Mouse (Mus musculus): Measurements from ENCODE around the gene Grrp1. TPM values are rescaled to one million over a fixed set of nuclear protein-coding genes. Genes with fewer than 3 reads are reported as not detected.

Grrp1 gene
- polyA plus RNA-seq, 1 experiment from 2014 or later, result 6.8 TPM

GRCm38 (mm10) chr4:134238279-134238651 is 15.6 kb downstream of the Grrp1 start, which contains the start of gene Cnksr1:
Gene Cnksr1, minus strand, starts transcription at chr4:134238399.
- 3% methylated on average over 18 of the region's 18 CpGs for WGBS
- H3K27ac ChIP-seq (ENCODE audit: low read depth, low read length), result peak within 1 kb of the TSS; percentile 87

GRCm38 (mm10) chr4:134237582-134238278 is 16.2 kb downstream of the Grrp1 start:
- Histone ChIP-seq H3K27ac (ENCODE audit: low read depth, low read length) (peak overlapping the region; percentile 87), H3K9me3 (ENCODE audit: control insufficient read depth) (no peaks in the 10 kb centered on the region), H3K27me3 (replicated peaks; ENCODE audit: control insufficient read depth, insufficient read depth, low read length) (no peaks in the 10 kb centered on the region), H3K9ac (ENCODE audit: low read depth, low read length) (peak overlapping the region; percentile 50), H3K4me3 (ENCODE audit: low read depth, low read length) (peak overlapping the region; percentile 60), H3K4me1 (replicated peaks; ENCODE audit: control insufficient read depth, insufficient read depth, low read length) (no peaks in the 10 kb centered on the region; the same call in 1 of the 2 replicates), H3K36me3 (ENCODE audit: control insufficient read depth, insufficient read depth) (peaks cover 19% of the 10 kb centered on the region; the same call in 1 of the 2 replicates), H3K4me2 (replicated peaks; ENCODE audit: low read depth) (peak overlapping the region; percentile 66)
- WGBS, result 12% methylated on average over 19 of the region's 19 CpGs
- ATAC-seq, result peak; percentile 74
- TF ChIP-seq CTCF (IDR thresholded peaks at IDR 0.05; ENCODE audit: low read depth), result no peak

More at GRCm38 (mm10) chr4:134238279-134238651, 15.6 kb downstream of the Grrp1 start, which contains the start of gene Cnksr1:
- no peak for TF ChIP-seq CTCF (IDR thresholded peaks at IDR 0.05; ENCODE audit: low read depth)
- Histone ChIP-seq H3K9ac (ENCODE audit: low read depth, low read length) (peak within 1 kb of the TSS; percentile 50), H3K4me1 (replicated peaks; ENCODE audit: control insufficient read depth, insufficient read depth, low read length) (no peaks in the 10 kb centered on the region; the same call in 1 of the 2 replicates), H3K36me3 (ENCODE audit: control insufficient read depth, insufficient read depth) (peaks cover 13% of the 10 kb centered on the region; the same call in 1 of the 2 replicates), H3K4me2 (replicated peaks; ENCODE audit: low read depth) (peak within 1 kb of the TSS; percentile 66), H3K4me3 (ENCODE audit: low read depth, low read length) (peak within 1 kb of the TSS; percentile 60), H3K9me3 (ENCODE audit: control insufficient read depth) (no peaks in the 10 kb centered on the region), H3K27me3 (replicated peaks; ENCODE audit: control insufficient read depth, insufficient read depth, low read length) (no peaks in the 10 kb centered on the region)
- peak; percentile 97 for ATAC-seq

GRCm38 (mm10) chr4:134234876-134235275 is 19.0 kb downstream of the Grrp1 start:
- H3K27me3 ChIP-seq (replicated peaks; ENCODE audit: control insufficient read depth, insufficient read depth, low read length), result no peaks in the 10 kb centered on the region
- WGBS, result 73% methylated on average over 5 of the region's 5 CpGs
- H3K4me1 ChIP-seq (replicated peaks; ENCODE audit: control insufficient read depth, insufficient read depth, low read length), result peaks cover 4% of the 10 kb centered on the region; the same call in 1 of the 2 replicates
- peaks cover 29% of the 10 kb centered on the region for H3K36me3 ChIP-seq (ENCODE audit: control insufficient read depth, insufficient read depth)
- no peaks in the 10 kb centered on the region for H3K9me3 ChIP-seq (ENCODE audit: control insufficient read depth)
- no peak for ATAC-seq
- no peak overlapping the region for H3K4me3 ChIP-seq (ENCODE audit: low read depth, low read length)
- no peak overlapping the region for H3K4me2 ChIP-seq (replicated peaks; ENCODE audit: low read depth)
- no peak for TF ChIP-seq CTCF (IDR thresholded peaks at IDR 0.05; ENCODE audit: low read depth)
- H3K27ac ChIP-seq (ENCODE audit: low read depth, low read length), result no peak overlapping the region
- H3K9ac ChIP-seq (ENCODE audit: low read depth, low read length), result no peak overlapping the region

- peak overlapping the region; percentile 18; the same call in 1 of the 2 replicates for H3K4me2 ChIP-seq (replicated peaks; ENCODE audit: low read depth)
- peak; percentile 65 for ATAC-seq
- peaks cover 39% of the 10 kb centered on the region for H3K36me3 ChIP-seq (ENCODE audit: control insufficient read depth, insufficient read depth)
- no peaks in the 10 kb centered on the region for H3K9me3 ChIP-seq (ENCODE audit: control insufficient read depth)
- H3K4me1 ChIP-seq (replicated peaks; ENCODE audit: control insufficient read depth, insufficient read depth, low read length), result peaks cover 4% of the 10 kb centered on the region; the same call in 1 of the 2 replicates
- TF ChIP-seq CTCF (IDR thresholded peaks at IDR 0.05; ENCODE audit: low read depth), result no peak
- 15% methylated on average over 8 of the region's 8 CpGs for WGBS
- no peak overlapping the region for H3K4me3 ChIP-seq (ENCODE audit: low read depth, low read length)
- no peaks in the 10 kb centered on the region for H3K27me3 ChIP-seq (replicated peaks; ENCODE audit: control insufficient read depth, insufficient read depth, low read length)
- no peak overlapping the region for H3K9ac ChIP-seq (ENCODE audit: low read depth, low read length)
- H3K27ac ChIP-seq (ENCODE audit: low read depth, low read length), result no peak overlapping the region
These were observed 23.5 kb downstream of the Grrp1 start for GRCm38 (mm10) chr4:134230431-134230830.

GRCm38 (mm10) chr4:134227194-134227593 is 26.7 kb downstream of the Grrp1 start, which contains the start of gene Catsper4:
Gene Catsper4, minus strand, starts transcription at chr4:134227383.
- TF ChIP-seq CTCF (IDR thresholded peaks at IDR 0.05; ENCODE audit: low read depth), result peak; percentile 59
- WGBS, result 76% methylated on average over 8 of the region's 8 CpGs
- no peak for ATAC-seq

GRCm38 (mm10) chr4:134222793-134223600 is 30.9 kb downstream of the Grrp1 start:
- Histone ChIP-seq H3K4me3 (ENCODE audit: low read depth, low read length) (no peak overlapping the region), H3K27me3 (replicated peaks; ENCODE audit: control insufficient read depth, insufficient read depth, low read length) (no peaks in the 10 kb centered on the region), H3K4me2 (replicated peaks; ENCODE audit: low read depth) (peak overlapping the region; percentile 44), H3K9ac (ENCODE audit: low read depth, low read length) (no peak overlapping the region), H3K36me3 (ENCODE audit: control insufficient read depth, insufficient read depth) (no peaks in the 10 kb centered on the region), H3K27ac (ENCODE audit: low read depth, low read length) (peak overlapping the region; percentile 66; the same call in 1 of the 2 replicates), H3K9me3 (ENCODE audit: control insufficient read depth) (no peaks in the 10 kb centered on the region), H3K4me1 (replicated peaks; ENCODE audit: control insufficient read depth, insufficient read depth, low read length) (no peaks in the 10 kb centered on the region)
- 31% methylated on average over 11 of the region's 11 CpGs for WGBS
- no peak for TF ChIP-seq CTCF (IDR thresholded peaks at IDR 0.05; ENCODE audit: low read depth)
- peak; percentile 78 for ATAC-seq

More at GRCm38 (mm10) chr4:134227194-134227593, 26.7 kb downstream of the Grrp1 start, which contains the start of gene Catsper4:
- Histone ChIP-seq H3K9me3 (ENCODE audit: control insufficient read depth) (no peaks in the 10 kb centered on the region), H3K36me3 (ENCODE audit: control insufficient read depth, insufficient read depth) (peaks cover 21% of the 10 kb centered on the region), H3K4me1 (replicated peaks; ENCODE audit: control insufficient read depth, insufficient read depth, low read length) (peaks cover 4% of the 10 kb centered on the region; the same call in 1 of the 2 replicates), H3K27me3 (replicated peaks; ENCODE audit: control insufficient read depth, insufficient read depth, low read length) (no peaks in the 10 kb centered on the region), H3K27ac (ENCODE audit: low read depth, low read length) (no peak within 1 kb of the TSS), H3K4me3 (ENCODE audit: low read depth, low read length) (no peak within 1 kb of the TSS), H3K9ac (ENCODE audit: low read depth, low read length) (no peak within 1 kb of the TSS), H3K4me2 (replicated peaks; ENCODE audit: low read depth) (no peak within 1 kb of the TSS)

Data from intestine, postnatal 0 days (tissue).